Mouse (Mus musculus) erythroid progenitor cell, adult 5-6 weeks (primary cell): Measurements from ENCODE around the gene Suco. TPM values are rescaled to one million over a fixed set of nuclear protein-coding genes. Genes with fewer than 3 reads are reported as not detected.

Experiments used
- ATAC-seq: replicated peaks from 2 replicates; pipeline ENCODE4 v1.8.0; 2016; ENCODE audit warnings: moderate number of reproducible peaks, mild to moderate bottlenecking, moderate TSS enrichment, inconsistent platforms; ENCODE audit not compliant: poor library complexity, low FRiP score, severe bottlenecking
- total RNA-seq, 2 experiments: library from RNA; stranded (forward) in 1 of 2; stranded (reverse) in 1 of 2; fragments of 150-400 nt in 1 of 2; fragments of 186-747, 209-891 nt in 1 of 2; gene quantifications; 2 replicates each; pipeline versions ENCODE4 v1.2.3 to v1.2.4; 2015 to 2017; ENCODE audit warnings: low replicate concordance in 2 of 2

The Suco gene
- total RNA-seq, 2 experiments from 2014 or later, result 160 to 248 TPM

DNA sequence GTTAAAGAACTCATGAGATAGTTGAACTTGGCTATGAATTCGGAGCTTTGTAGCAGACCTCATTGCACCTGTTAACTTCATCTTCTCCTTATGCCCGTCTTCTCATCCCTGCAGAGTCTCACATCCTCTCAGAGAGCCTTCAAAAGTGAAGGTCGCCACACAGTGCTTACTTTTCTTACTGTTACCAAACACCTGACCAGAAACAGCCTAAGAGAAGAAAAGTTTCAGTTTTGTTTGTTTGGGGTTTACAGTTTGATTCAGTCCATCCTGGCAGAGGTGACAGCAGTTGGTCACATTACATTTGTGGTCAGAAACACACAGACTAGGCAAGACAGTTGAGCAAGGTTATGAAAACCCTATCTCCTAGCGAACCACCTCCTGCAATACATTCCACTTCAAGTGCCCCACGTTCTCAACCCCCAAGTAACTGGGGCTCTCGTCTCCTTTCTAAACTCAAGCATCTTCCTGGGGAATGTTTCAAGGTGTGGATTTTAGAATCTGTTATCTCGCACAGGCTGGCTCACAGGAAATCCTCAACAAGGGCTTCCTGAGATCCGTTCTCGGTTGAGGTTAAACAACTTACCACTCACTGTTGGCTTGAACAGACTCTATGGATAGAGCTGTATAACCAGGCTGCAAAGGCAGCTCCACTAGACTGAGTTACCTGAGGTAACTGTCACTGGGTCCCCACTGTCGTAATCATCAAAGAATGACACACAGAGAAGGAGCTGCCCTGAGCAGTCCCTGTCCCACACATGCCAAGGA, 81.9 kb downstream of the Suco start:
- no peak for ATAC-seq

DNA sequence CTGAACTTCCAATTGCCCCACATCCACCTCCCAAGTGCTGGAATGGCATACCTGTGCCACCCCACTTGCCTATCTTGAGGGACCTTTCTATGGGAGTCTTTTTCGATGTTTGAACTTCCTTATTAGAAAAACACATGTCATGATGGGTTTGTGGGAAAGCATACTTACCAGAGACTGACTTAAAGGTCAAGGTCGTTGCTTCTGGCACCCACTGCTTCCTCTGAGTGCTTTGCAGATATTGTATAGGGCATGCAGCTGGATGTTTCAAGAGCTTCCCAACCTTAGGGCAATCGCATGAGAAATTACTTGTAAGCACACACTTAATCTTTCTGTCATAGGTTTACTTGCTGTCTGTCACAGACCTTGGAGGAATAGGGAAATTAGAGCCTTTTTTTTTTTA, 83.2 kb downstream of the Suco start:
- no peak for ATAC-seq

DNA sequence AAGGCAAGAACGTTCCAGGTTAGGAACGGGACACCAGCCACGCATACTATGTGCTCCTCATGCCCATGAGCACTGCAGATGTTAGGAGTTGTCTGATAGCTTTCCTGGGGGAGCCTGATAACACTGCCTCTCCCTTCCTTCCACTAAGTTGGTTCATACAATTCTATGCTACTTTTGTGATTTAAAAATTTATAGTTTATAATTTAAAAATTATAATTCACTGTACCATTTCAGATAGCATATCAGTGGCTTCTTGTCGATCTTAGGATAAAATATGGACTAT, 83.9 kb downstream of the Suco start:
- ATAC-seq, result peak; percentile 86

DNA sequence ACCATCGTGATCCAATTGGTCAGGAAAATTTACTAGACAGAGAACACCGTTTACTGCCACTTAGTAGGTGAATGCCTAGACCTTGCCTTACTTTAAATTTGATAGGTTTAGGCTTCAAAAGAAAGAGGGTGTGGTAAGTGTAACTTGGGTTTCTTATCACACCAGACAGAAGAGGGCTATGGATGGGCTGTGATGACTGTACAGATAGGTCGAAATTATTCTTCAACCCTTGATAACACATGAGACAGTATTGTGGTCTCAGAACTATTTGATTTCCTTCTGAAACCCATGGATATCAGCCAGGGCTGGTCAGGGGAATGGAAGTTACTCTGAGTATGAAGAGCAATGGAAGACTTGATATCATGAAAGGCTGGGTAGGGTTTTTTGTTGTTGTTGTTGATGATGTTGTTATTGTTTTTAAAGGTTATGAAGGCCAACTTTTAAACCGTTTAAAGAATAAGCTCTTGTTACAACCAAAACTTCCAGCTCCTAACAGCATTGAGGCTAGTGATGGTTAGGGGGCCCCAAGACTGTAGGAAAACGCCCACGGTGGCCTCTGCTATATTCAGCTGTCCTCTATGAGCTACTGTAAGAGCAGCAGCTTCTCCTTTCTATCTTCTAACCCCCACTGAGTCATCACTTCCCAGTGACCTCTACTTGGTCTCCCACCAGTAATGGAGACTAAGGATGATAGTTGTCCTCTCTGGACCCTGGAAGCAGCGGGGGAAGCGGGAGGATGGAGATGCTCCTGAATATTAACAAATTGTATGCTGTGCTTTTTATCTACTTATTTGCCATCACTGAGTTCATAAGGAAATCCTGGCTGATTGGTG, 84.4 kb downstream of the Suco start:
- ATAC-seq, result peak; percentile 80

DNA sequence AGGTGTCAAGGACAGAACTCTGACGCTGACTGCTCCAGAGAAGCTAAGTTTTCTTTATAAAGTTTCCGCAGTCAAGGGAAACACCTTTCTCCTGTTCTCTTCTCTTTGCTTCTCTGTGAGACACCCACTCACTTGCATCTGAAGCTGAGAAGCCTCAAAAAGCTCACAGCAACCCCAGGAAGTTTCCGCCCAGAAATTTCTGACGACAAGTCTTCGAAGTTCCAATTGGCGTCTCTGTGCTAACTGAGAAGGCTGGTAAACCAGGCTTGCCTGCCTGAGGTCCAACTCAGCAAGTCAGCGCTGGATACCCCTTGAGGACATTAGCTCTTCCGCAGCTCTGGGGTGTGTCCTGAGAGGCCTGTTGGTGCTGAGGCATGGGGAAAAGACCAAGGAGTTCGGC, 88.1 kb downstream of the Suco start, which contains the start of gene Fasl:
Gene Fasl, minus strand, starts transcription at position 157 of the 400 bp plus-strand sequence.
- no peak for ATAC-seq

DNA sequence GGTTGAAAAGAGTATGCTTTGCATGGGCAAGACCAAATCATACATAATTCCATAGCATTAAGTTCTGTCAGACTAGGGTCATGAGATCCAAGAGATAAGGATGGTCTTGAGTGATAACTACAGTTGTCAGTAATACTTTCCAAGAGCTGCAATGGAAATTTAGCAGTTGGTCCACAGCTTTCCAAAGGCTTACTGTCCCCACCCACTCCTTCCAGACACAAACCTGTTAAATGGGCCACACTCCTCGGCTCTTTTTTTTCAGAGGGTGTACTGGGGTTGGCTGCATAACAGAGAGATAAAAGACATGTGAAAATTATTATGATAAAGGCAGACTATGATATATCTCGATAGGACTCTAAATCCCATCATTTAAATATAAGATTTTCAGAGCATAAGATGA, 93.8 kb downstream of the Suco start:
- no peak for ATAC-seq

DNA sequence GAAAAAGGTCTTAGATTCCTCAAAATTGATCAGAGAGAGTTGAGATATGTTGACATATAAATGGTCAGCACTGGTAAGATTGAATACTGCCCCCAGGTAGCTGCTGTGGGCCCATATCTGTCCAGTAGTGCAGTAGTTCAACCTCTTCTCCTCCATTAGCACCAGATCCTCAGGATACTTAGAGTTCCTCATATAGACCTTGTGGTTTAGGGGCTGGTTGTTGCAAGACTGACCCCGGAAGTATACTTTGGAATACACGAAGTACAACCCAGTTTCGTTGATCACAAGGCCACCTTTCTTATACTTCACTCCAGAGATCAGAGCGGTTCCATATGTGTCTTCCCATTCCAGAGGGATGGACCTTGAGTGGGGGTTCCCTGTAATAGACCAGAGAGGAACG, 94.9 kb downstream of the Suco start:
- ATAC-seq, result no peak

DNA sequence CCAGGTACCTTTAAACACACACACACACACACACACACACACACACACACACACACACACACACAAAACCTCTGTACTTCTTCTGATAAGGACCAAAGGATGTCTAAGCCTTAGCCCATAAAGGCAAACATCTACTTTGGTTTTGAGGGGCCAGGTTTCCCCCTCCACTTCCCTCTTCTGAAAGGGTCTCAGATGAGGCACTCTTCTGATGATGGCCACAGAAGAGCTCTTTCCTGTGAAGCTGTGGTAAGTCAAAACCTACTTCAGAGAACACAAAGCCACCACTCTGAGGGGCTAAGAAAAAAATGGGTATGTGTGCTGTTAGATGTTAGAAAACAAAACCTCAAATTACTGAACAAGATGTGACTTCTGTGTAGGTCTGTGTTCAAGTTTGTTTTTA, 97.4 kb downstream of the Suco start:
- no peak for ATAC-seq

DNA sequence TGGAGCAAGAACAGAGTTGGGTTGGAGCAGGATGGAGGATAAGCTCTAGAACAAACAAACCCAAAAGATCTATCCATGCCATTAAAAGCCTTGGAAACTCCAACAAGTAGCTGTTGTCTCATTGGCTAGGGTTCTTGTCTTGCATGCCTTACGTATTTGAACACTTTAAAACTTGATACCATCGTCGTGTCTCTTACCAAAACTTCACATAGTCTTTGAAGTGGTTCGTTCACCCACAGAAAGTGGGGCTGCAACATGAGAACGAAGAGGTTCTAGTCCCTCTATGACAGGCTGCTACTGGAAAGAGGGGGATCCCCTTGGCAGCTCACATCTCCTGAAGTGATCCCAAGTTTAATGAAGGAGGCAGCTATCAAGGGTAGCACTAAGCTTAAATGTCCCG, 101.3 kb downstream of the Suco start:
- ATAC-seq, result no peak

DNA sequence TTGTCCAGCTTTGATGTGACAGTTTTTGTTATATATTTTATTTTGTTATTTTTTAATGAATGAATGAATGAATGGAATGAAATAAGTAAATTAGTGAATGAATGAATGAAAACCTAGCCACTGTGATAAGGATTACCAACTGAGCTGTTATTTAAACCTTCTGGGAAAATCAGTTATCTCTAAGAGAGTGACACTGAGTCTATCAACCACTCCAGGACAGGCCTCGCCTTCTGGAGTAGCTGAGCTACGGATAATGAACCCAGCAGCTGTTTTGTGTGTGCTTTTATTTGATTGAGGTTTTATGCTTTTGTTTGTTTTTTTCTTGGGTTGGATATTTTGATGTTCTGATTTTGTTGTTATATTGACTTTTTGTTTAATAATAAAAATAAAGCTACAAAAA, 105.2 kb downstream of the Suco start:
- no peak for ATAC-seq

DNA sequence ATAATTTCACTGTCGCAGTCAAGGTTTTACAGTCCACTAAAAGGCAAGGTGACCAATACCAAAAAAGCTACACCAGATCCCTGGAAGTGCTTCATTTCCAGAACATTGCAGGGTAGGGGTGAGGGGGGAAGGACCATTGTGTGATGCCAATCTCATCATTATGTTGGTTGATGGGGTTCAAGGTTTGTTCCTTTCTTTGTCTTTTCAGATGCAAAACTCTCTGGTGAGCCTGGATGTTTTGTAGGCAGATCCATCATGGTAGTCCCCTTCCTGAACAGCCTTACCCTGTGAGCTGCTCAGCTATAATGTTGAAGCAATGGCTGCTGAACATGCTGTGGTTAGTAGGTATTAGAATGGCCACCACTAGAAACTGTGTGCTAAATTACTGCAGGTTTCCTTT, 107.2 kb downstream of the Suco start:
- no peak for ATAC-seq

DNA sequence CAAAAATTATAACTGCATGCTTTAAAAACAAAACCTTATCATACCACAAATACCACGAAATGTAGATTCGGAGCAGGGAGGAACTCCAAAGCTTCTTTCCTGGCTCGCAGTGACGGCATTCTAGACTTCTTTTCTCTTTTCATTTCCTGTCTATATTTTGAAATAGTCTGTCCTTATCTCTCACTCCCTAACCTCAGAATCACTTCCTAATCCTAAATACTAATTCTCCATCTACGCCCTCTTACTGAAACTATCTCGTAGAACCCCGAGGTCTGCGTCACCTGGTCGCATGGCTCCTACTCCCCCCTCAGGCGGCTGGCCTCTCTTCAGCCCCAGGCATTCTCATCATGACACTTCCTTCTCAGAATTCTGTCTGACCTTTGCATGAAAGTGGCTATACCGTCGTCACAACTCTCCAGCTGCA, 109.4 kb downstream of the Suco start:
- ATAC-seq, result peak; percentile 60

DNA sequence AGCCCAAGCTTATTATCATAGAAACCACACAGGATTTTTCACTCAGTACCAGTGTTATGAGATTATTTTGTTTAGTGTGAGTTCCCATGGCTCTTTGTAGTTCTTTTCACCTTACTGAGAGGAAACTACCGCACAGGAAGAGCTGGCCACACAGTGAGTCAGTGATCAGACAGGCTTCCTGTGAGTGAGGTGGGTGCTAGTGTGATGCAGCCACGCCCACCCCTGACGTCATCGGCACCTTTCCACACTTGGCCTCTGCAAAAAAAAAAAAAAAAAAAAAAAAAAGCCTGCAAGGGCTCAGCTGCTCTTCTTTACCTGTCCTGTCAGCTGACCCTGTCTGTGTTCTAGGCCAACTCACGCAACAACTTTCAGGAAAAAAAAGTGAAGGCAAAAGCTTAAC, 109.8 kb downstream of the Suco start:
- peak; percentile 89 for ATAC-seq

Other genes with a start within 250 kb of the Suco start
- gene Fasl, start 88.2 kb downstream of the Suco start, total RNA-seq (2015; ENCODE audit: low replicate concordance), result 3.2 TPM in 1 of 2 replicates, not detected in the other
- gene Fasl, start 88.2 kb downstream of the Suco start, total RNA-seq (2017; ENCODE audit: low replicate concordance), result not detected in 2 replicates
- gene Pigc, start 92.5 kb upstream of the Suco start, total RNA-seq (2015; ENCODE audit: low replicate concordance), result 7.1 and 12.6 TPM in 2 replicates
- 9.8 TPM in 2 replicates for gene Pigc, start 92.5 kb upstream of the Suco start, total RNA-seq (2017; ENCODE audit: low replicate concordance)
- not detected in 2 replicates for gene 4930558K02Rik, start 103.0 kb upstream of the Suco start, total RNA-seq (2015; ENCODE audit: low replicate concordance)
- not detected in 2 replicates for gene 4930558K02Rik, start 103.0 kb upstream of the Suco start, total RNA-seq (2017; ENCODE audit: low replicate concordance)